Comparison of ENCODE assay signal across 7 mouse cellular contexts in genomic region chr3:96057747-96058204, GRCm38 (mm10). TPM values are rescaled to one million over a fixed set of nuclear protein-coding genes. Genes with fewer than 3 reads are reported as not detected.
DNase-seq lines count a peak whose midpoint lies in the region; ATAC-seq lines count a peak whose summit lies in the region.

No protein-coding gene starts in this region.

- intact Hi-C loops in left cerebral cortex, postnatal 25 days (cut with DNase I): loop anchor here (10.0 kb wide), 1 partner anchor 173 kb away; the partner anchor contains the start of gene Ciart

- DNase-seq in adrenal gland, adult 18-20 months (ENCODE audit: low spot score in 2 of 2): peak; percentile 81 to 85
- DNase-seq in embryo, embryonic 11 days: peak; percentile 94
- peak; percentile 81 for DNase-seq in gastrocnemius, postnatal 25 days
- peak; percentile 89 to 95 for DNase-seq in left cerebral cortex, postnatal 25 days (ENCODE audit: low spot score in 2 of 2)
- peak; percentile 92 for DNase-seq in midbrain, embryonic 10.5 days (ENCODE audit: low spot score)
- DNase-seq in right cerebral cortex, postnatal 4 days: peak; percentile 85

- H3K4me2 ChIP-seq in intestine, embryonic 15.5 days (replicated peaks): peak overlapping the region; percentile 82

- H3K4me1 ChIP-seq in intestine, embryonic 15.5 days (replicated peaks): 0 out of 2 replicates have a peak, but pooled peaks cover 6% of the 10 kb centered on the region
- H3K4me1 ChIP-seq in midbrain, embryonic 10.5 days: peaks cover 21% of the 10 kb centered on the region

- no peaks in the 10 kb centered on the region for H3K27me3 ChIP-seq in intestine, embryonic 15.5 days (replicated peaks)
- no peaks in the 10 kb centered on the region for H3K27me3 ChIP-seq in midbrain, embryonic 10.5 days (ENCODE audit: low read depth, poor library complexity, severe bottlenecking)

- WGBS in intestine, embryonic 15.5 days: under 1% methylated on average over 26 of the region's 26 CpGs
- WGBS in midbrain, embryonic 10.5 days: 0% methylated on average over 26 of the region's 26 CpGs

- no peaks in the 10 kb centered on the region for H3K9me3 ChIP-seq in intestine, embryonic 15.5 days
- no peaks in the 10 kb centered on the region for H3K9me3 ChIP-seq in midbrain, embryonic 10.5 days (replicated peaks)

- no peaks in the 10 kb centered on the region for H3K36me3 ChIP-seq in intestine, embryonic 15.5 days
- H3K36me3 ChIP-seq in midbrain, embryonic 10.5 days: 0 out of 2 replicates have a peak, but pooled peaks cover 3% of the 10 kb centered on the region

- H3K4me3 ChIP-seq in intestine, embryonic 15.5 days (replicated peaks): peak overlapping the region; percentile 63
- H3K4me3 ChIP-seq in midbrain, embryonic 10.5 days: peak overlapping the region; percentile 69

- H3K9ac ChIP-seq in intestine, embryonic 15.5 days: peak overlapping the region; percentile 67

- ATAC-seq in intestine, embryonic 15.5 days: peak; percentile 96

- peak overlapping the region; percentile 81 for H3K27ac ChIP-seq in intestine, embryonic 15.5 days
- peak overlapping the region; percentile 93 for H3K27ac ChIP-seq in midbrain, embryonic 10.5 days (replicated peaks)

RNA-seq across cellular contexts. Expression of gene Vps45, which starts 0.5 kb away (rescaled TPM):
- total RNA-seq in adrenal gland, adult 18-20 months (2021): 10 to 100 TPM; 26.4 to 31.4 TPM
- total RNA-seq in gastrocnemius, postnatal 25 days (2021): 10 to 100 TPM; 17.0 to 22.2 TPM
- polyA plus RNA-seq in intestine, embryonic 15.5 days (2015; fragmentation: Nextera tagmentation; extraction: Ambion mirVana): 28.4 and 32.4 TPM in 2 replicates
- total RNA-seq in left cerebral cortex, postnatal 25 days (2021): 10 to 100 TPM; 41.8 to 47.1 TPM
- polyA plus RNA-seq in midbrain, embryonic 10.5 days (2016; fragmentation: Nextera tagmentation; extraction: Ambion mirVana): 28.6 and 33.3 TPM in 2 replicates

RNA-seq across cellular contexts. Expression of gene Otud7b, which starts 46.6 kb away (rescaled TPM):
- 10 to 100 TPM; 32.1 to 35.0 TPM for total RNA-seq in adrenal gland, adult 18-20 months (2021)
- 10 to 100 TPM; 52.5 to 54.4 TPM for total RNA-seq in gastrocnemius, postnatal 25 days (2021)
- 18.7 and 19.8 TPM in 2 replicates for polyA plus RNA-seq in intestine, embryonic 15.5 days (2015; fragmentation: Nextera tagmentation; extraction: Ambion mirVana)
- total RNA-seq in left cerebral cortex, postnatal 25 days (2021): 10 to 100 TPM; 24.6 to 27.7 TPM
- polyA plus RNA-seq in midbrain, embryonic 10.5 days (2016; fragmentation: Nextera tagmentation; extraction: Ambion mirVana): 16.5 and 18.9 TPM in 2 replicates

Comparison
In these comparisons a context has a peak if more than half of its experiments do, and no peak if none do; other contexts are left out.
1. Peak in every context shown above with its lines: DNase-seq, ATAC-seq, H3K4me3 ChIP-seq and H3K27ac ChIP-seq.